Comparison of ENCODE assay signal across 18 mouse cellular contexts in the genomic region with DNA sequence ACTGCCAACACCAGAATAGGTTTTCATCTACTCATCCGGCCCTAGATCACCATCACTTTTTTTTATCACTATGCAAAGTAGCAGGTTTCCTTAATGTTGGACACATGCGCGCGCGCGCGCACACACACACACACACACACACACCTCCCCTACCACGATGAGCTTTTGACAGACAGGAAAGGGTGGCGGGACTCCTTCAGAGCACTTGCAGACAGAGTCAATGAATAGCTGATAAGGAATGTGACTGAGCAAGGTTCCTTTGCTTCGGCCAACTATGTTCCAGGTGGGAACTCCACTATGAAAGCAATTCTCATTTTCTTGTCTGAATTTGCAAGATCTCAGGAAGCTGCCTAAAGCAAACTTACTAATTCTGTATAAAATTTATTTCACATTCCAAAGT. TPM values are rescaled to one million over a fixed set of nuclear protein-coding genes. Genes with fewer than 3 reads are reported as not detected.
DNase-seq lines count a peak whose midpoint lies in the region; ATAC-seq and TF ChIP-seq lines count a peak whose summit lies in the region.
"Had no signal": no experiment of that assay in that cellular context is flagged by ENCODE, and none has a peak within 500 bp of the region (broad histone marks: within the 10 kb centered on the region; RNA-seq: fewer than 3 reads in every experiment).

No protein-coding gene starts in this region.

- H3K27me3 ChIP-seq in kidney, adult 2 months (replicated peaks; ENCODE audit: control insufficient read depth, insufficient read depth, low read length): no peaks in the 10 kb centered on the region
- H3K27me3 ChIP-seq in lung, embryonic 14.5 days (ENCODE audit: insufficient read depth, low read length): no peaks in the 10 kb centered on the region
- H3K27me3 ChIP-seq in forebrain, embryonic 11.5 days (ENCODE audit: control insufficient read depth, insufficient read depth, low read length): no peaks in the 10 kb centered on the region
- H3K27me3 ChIP-seq: embryonic facial prominence, embryonic 12.5 days had no signal

- peaks cover 6% of the 10 kb centered on the region; the same call in 1 of the 2 replicates for H3K4me1 ChIP-seq in kidney, adult 2 months (ENCODE audit: control insufficient read depth, insufficient read depth, low read length)
- no peaks in the 10 kb centered on the region for H3K4me1 ChIP-seq in lung, embryonic 14.5 days (ENCODE audit: insufficient read depth)
- no peaks in the 10 kb centered on the region for H3K4me1 ChIP-seq in forebrain, embryonic 11.5 days (replicated peaks; ENCODE audit: control insufficient read depth, insufficient read depth, low read length)
- H3K4me1 ChIP-seq: embryonic facial prominence, embryonic 12.5 days had no signal

- H3K9ac ChIP-seq in lung, embryonic 14.5 days: no peak overlapping the region
- no peak overlapping the region for H3K9ac ChIP-seq in forebrain, embryonic 11.5 days (ENCODE audit: low read length)
- H3K9ac ChIP-seq: embryonic facial prominence, embryonic 12.5 days; hindbrain, embryonic 14.5 days had no signal

- TF ChIP-seq POLR2A in kidney, adult 2 months (IDR thresholded peaks at IDR 0.05; ENCODE audit: low read depth, low read length): no peak

- H3K4me3 ChIP-seq in kidney, adult 2 months (ENCODE audit: insufficient read depth, low read depth, low read length): no peak overlapping the region
- no peak overlapping the region for H3K4me3 ChIP-seq in lung, embryonic 14.5 days (ENCODE audit: low read depth, low read length)
- no peak overlapping the region for H3K4me3 ChIP-seq in forebrain, embryonic 11.5 days (ENCODE audit: low read depth, low read length)
- H3K4me3 ChIP-seq: embryonic facial prominence, embryonic 12.5 days; myocyte had no signal

- ATAC-seq in lung, embryonic 14.5 days (ENCODE audit: insufficient read depth): no peak
- no peak for ATAC-seq in forebrain, embryonic 11.5 days (replicated peaks; ENCODE audit: low FRiP score)
- ATAC-seq: forebrain, embryonic 16.5 days had no signal

- 0 out of 2 replicates have a peak overlapping the region, but pooled peaks have one; percentile 17 for H3K27ac ChIP-seq in kidney, adult 2 months (ENCODE audit: insufficient read depth, low read depth, low read length)
- H3K27ac ChIP-seq in lung, embryonic 14.5 days (ENCODE audit: low read depth): 0 out of 2 replicates have a peak overlapping the region, but pooled peaks have one; percentile 63
- no peak overlapping the region for H3K27ac ChIP-seq in forebrain, embryonic 11.5 days (ENCODE audit: low read depth, low read length)
- H3K27ac ChIP-seq: embryonic facial prominence, embryonic 12.5 days; hindbrain, embryonic 14.5 days had no signal

- TF ChIP-seq CTCF in kidney, adult 2 months (conservative IDR thresholded peaks at IDR 0.05; ENCODE audit: insufficient read depth, insufficient read length, low read depth, low read length): no peak
- TF ChIP-seq CTCF in lung, embryonic 14.5 days (IDR thresholded peaks at IDR 0.05; ENCODE audit: low read depth): no peak

- H3K36me3 ChIP-seq in kidney, adult 2 months (ENCODE audit: control insufficient read depth, insufficient read depth, low read length): no peaks in the 10 kb centered on the region
- no peaks in the 10 kb centered on the region for H3K36me3 ChIP-seq in lung, embryonic 14.5 days (ENCODE audit: insufficient read depth)
- H3K36me3 ChIP-seq in forebrain, embryonic 11.5 days (ENCODE audit: control insufficient read depth, insufficient read depth, low read length): no peaks in the 10 kb centered on the region
- H3K36me3 ChIP-seq: embryonic facial prominence, embryonic 12.5 days had no signal

- no peak for DNase-seq in kidney, adult 2 months
- no peak for DNase-seq in kidney, postnatal 4 days
- DNase-seq in lung, embryonic 14.5 days: peak; percentile 48
- DNase-seq in lung, postnatal 25 days (ENCODE audit: low spot score): no peak
- DNase-seq in lung, postnatal 36 days: peak; percentile 51
- DNase-seq in forebrain, embryonic 11.5 days (ENCODE audit: low spot score): no peak
- no peak for DNase-seq in B cell, adult 2 months
- no peak for DNase-seq in heart, adult 18-20 months
- DNase-seq: adrenal gland, postnatal 25 days; cerebellum, adult 18-20 months; heart, postnatal 14 days; midbrain, embryonic 14.5 days; retina, postnatal 1 day had no signal

- 59% methylated on average over 10 of the region's 10 CpGs for WGBS in kidney, adult 2 months
- 64% methylated on average over 10 of the region's 10 CpGs for WGBS in lung, embryonic 14.5 days
- WGBS in forebrain, embryonic 11.5 days: 95% methylated on average over 10 of the region's 10 CpGs

- H3K4me2 ChIP-seq in lung, embryonic 14.5 days: 0 out of 2 replicates have a peak overlapping the region, but pooled peaks have one; percentile 18
- no peak overlapping the region for H3K4me2 ChIP-seq in forebrain, embryonic 11.5 days (ENCODE audit: low read depth, low read length, severe bottlenecking)
- H3K4me2 ChIP-seq: embryonic facial prominence, embryonic 12.5 days; heart, embryonic 11.5 days; hindbrain, embryonic 14.5 days had no signal

- no peaks in the 10 kb centered on the region for H3K9me3 ChIP-seq in lung, embryonic 14.5 days (ENCODE audit: low read depth, low read length)
- H3K9me3 ChIP-seq in forebrain, embryonic 11.5 days (ENCODE audit: control insufficient read depth, low read length): no peaks in the 10 kb centered on the region
- H3K9me3 ChIP-seq: embryonic facial prominence, embryonic 12.5 days had no signal

RNA-seq across cellular contexts. Expression of a gene that starts 22.7 kb away (rescaled TPM):
- 15.1 and 16.0 TPM in 2 replicates for polyA plus RNA-seq in kidney, adult 2 months (2012; rRNA removed)
- polyA plus RNA-seq in lung, embryonic 14.5 days (2014; fragmentation: Nextera tagmentation; extraction: Ambion mirVana): 26.3 and 28.9 TPM in 2 replicates
- polyA plus RNA-seq in forebrain, embryonic 11.5 days (2014; fragmentation: Nextera tagmentation; extraction: Ambion mirVana): 29.7 and 30.5 TPM in 2 replicates
- total RNA-seq in heart, adult 18-20 months (2021): 10 to 100 TPM in 1 of 2 experiments, 1 to 10 TPM in 1; 8.6 to 10.1 TPM

Comparison
In these comparisons a context has a peak if more than half of its experiments do, and no peak if none do; other contexts are left out.
1. DNase-seq: peak in lung, embryonic 14.5 days (single experiment) and lung, postnatal 36 days (single experiment); none in kidney, adult 2 months (single experiment), kidney, postnatal 4 days (0 of 2), lung, postnatal 25 days (single experiment), forebrain, embryonic 11.5 days (single experiment), B cell, adult 2 months (0 of 2) and heart, adult 18-20 months (0 of 2).